Mouse (Mus musculus): Measurements from ENCODE around the gene Gnpat. TPM values are rescaled to one million over a fixed set of nuclear protein-coding genes. Genes with fewer than 3 reads are reported as not detected.
"Not testable (repeated sequence)": the region's sequence is repeated elsewhere in the genome, so short reads cannot be mapped to it uniquely, and the experiment has no call there.

Gene Gnpat
- polyA plus RNA-seq, 1 experiment from 2014 or later, result 41.4 TPM

DNA sequence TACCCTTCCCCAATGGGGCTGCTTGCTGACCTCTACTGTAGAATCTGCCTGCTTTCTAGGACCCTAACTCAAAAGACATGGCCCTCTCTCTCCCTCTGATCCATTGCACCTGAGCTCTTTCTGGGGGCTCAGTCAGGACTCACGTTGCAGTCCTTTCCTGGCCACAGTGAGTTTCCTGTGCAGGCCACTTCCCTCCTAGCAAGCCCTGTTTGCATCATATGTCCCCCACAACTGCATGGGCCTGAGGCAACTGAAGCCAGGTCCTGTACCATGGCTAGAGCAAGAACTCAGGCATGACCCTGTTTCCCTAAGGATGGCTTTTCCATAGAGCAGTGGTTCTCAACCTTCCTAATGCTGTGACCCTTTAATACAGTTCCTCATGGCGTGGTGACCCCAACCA lies 24.9 kb upstream of the Gnpat start:
- 85% methylated on average over 2 of the region's 2 CpGs for WGBS
- ATAC-seq (ENCODE audit: low FRiP score, low TSS enrichment) (no peak), DNase-seq (ENCODE audit: low spot score) (no peak)
- Histone ChIP-seq H3K27me3 (ENCODE audit: control insufficient read depth, insufficient read depth, low read length) (no peaks in the 10 kb centered on the region), H3K9ac (ENCODE audit: low read length) (no peak overlapping the region), H3K27ac (replicated peaks) (no peak overlapping the region), H3K36me3 (ENCODE audit: control insufficient read depth, insufficient read depth, low read length) (peaks cover 13% of the 10 kb centered on the region), H3K4me1 (replicated peaks; ENCODE audit: control insufficient read depth, insufficient read depth) (no peaks in the 10 kb centered on the region), H3K4me3 (ENCODE audit: low read depth, low read length) (no peak overlapping the region), H3K9me3 (ENCODE audit: control insufficient read depth, low read length) (no peaks in the 10 kb centered on the region), H3K4me2 (replicated peaks; ENCODE audit: low read depth) (no peak overlapping the region)
- TF ChIP-seq CTCF (IDR thresholded peaks at IDR 0.05; ENCODE audit: low read depth) (no peak), EP300 (optimal IDR thresholded peaks at IDR 0.05) (no peak)

DNA sequence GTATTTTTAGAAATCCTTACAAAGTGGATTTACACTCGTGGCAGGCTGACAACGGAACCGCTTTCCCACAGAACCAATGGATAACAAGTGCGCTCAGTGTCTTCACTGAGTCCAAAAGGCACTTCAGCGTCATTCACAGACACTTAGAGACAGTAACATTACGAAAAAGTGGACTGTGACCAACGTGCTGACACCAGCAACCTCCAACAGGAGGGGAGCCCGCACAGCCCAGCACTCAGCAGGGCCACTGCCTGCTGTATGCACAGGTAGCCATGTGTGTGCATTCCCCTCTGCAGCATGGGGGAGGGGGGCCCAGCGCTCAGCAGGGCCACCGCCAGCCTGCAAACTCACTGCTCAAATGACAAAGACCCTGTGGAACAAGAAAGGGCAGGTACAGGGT lies 23.5 kb upstream of the Gnpat start:
- no peak for ATAC-seq (ENCODE audit: low FRiP score, low TSS enrichment)
- no peak for TF ChIP-seq EP300 (optimal IDR thresholded peaks at IDR 0.05)
- Histone ChIP-seq H3K4me3 (ENCODE audit: low read depth, low read length) (no peak overlapping the region), H3K36me3 (ENCODE audit: control insufficient read depth, insufficient read depth, low read length) (peaks cover 13% of the 10 kb centered on the region), H3K4me2 (replicated peaks; ENCODE audit: low read depth) (no peak overlapping the region), H3K27me3 (ENCODE audit: control insufficient read depth, insufficient read depth, low read length) (no peaks in the 10 kb centered on the region), H3K27ac (replicated peaks) (no peak overlapping the region), H3K9ac (ENCODE audit: low read length) (no peak overlapping the region), H3K4me1 (replicated peaks; ENCODE audit: control insufficient read depth, insufficient read depth) (no peaks in the 10 kb centered on the region), H3K9me3 (ENCODE audit: control insufficient read depth, low read length) (no peaks in the 10 kb centered on the region)
- 91% methylated on average over 10 of the region's 10 CpGs for WGBS
- no peak for DNase-seq (ENCODE audit: low spot score)

DNA sequence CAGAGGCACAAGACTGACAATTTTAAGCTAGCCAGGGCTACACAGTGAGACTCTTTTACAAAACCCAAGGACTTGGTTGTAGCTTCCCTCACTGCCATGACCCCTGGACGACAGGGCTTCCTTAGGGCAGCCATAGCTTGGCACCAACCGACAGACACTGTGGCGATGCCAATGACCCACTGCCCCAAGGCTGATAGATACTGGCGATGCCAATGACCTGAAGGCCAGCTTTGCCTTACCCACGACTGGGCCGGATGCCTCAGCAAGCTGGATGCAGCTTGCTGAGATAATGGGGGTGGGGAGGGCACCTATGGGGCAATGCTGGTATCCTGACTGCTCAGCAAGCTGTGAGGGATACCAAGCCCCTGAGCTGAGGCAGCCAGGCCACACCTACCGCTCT lies 21.9 kb upstream of the Gnpat start:
- Histone ChIP-seq H3K27ac (replicated peaks) (no peak overlapping the region), H3K4me2 (replicated peaks; ENCODE audit: low read depth) (no peak overlapping the region), H3K36me3 (ENCODE audit: control insufficient read depth, insufficient read depth, low read length) (peaks cover 13% of the 10 kb centered on the region), H3K4me1 (replicated peaks; ENCODE audit: control insufficient read depth, insufficient read depth) (no peaks in the 10 kb centered on the region), H3K4me3 (ENCODE audit: low read depth, low read length) (no peak overlapping the region), H3K9ac (ENCODE audit: low read length) (no peak overlapping the region), H3K27me3 (ENCODE audit: control insufficient read depth, insufficient read depth, low read length) (no peaks in the 10 kb centered on the region), H3K9me3 (ENCODE audit: control insufficient read depth, low read length) (no peaks in the 10 kb centered on the region)
- ATAC-seq (ENCODE audit: low FRiP score, low TSS enrichment), result no peak
- TF ChIP-seq EP300 (optimal IDR thresholded peaks at IDR 0.05) (no peak), CTCF (IDR thresholded peaks at IDR 0.05; ENCODE audit: low read depth) (no peak)
- 95% methylated on average over 7 of the region's 7 CpGs for whole genome bisulfite sequencing
- no peak for DNase-seq (ENCODE audit: low spot score)

DNA sequence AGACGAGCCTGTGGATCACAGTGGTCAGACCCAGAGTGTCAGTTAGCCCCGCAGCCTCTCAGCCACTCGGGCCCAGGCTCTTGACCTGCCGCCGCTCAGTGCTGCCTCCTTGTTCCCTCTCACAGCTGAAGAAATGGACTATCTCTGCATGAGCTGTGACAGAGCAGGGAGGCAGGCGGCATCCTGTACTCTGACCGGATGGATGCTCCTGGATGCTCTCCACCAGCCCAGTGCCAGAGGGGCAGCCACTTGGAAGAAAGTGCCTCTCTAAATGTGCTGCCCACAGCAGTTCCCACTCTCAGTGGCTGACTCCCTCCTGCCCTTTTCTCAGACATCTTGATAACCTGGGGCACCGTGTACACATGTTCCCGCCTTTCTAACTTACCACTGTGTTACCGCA lies 21.1 kb upstream of the Gnpat start:
- ATAC-seq (ENCODE audit: low FRiP score, low TSS enrichment), result no peak
- Histone ChIP-seq H3K4me3 (ENCODE audit: low read depth, low read length) (no peak overlapping the region), H3K27me3 (ENCODE audit: control insufficient read depth, insufficient read depth, low read length) (no peaks in the 10 kb centered on the region), H3K9ac (ENCODE audit: low read length) (no peak overlapping the region), H3K4me1 (replicated peaks; ENCODE audit: control insufficient read depth, insufficient read depth) (no peaks in the 10 kb centered on the region), H3K4me2 (replicated peaks; ENCODE audit: low read depth) (no peak overlapping the region), H3K27ac (replicated peaks) (no peak overlapping the region), H3K9me3 (ENCODE audit: control insufficient read depth, low read length) (no peaks in the 10 kb centered on the region), H3K36me3 (ENCODE audit: control insufficient read depth, insufficient read depth, low read length) (peaks cover 13% of the 10 kb centered on the region)
- TF ChIP-seq EP300 (optimal IDR thresholded peaks at IDR 0.05), result no peak
- no peak for TF ChIP-seq CTCF (IDR thresholded peaks at IDR 0.05; ENCODE audit: low read depth)
- no peak for DNase-seq (ENCODE audit: low spot score)
- WGBS, result 88% methylated on average over 10 of the region's 10 CpGs

DNA sequence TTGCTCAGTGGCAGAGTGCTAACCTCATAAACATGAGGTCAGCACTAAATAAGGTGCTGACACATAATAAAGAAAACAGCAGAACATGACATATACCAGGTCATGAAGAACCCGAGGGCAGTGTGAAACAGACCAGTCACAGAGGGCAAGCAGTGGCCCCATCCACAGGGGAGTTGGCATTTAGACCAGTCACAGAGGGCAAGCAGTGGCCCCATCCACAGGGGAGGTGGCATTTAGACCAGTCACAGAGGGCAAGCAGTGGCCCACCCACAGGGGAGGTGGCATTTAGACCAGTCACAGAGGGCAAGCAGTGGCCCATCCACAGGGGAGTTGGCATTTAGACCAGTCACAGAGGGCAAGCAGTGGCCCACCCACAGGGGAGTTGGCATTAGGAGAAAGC lies 19.9 kb upstream of the Gnpat start:
- H3K4me2 ChIP-seq (replicated peaks; ENCODE audit: low read depth); H3K9me3 ChIP-seq (ENCODE audit: control insufficient read depth, low read length); DNase-seq (ENCODE audit: low spot score); H3K27ac ChIP-seq (replicated peaks); H3K9ac ChIP-seq (ENCODE audit: low read length); H3K4me1 ChIP-seq (replicated peaks; ENCODE audit: control insufficient read depth, insufficient read depth); H3K27me3 ChIP-seq (ENCODE audit: control insufficient read depth, insufficient read depth, low read length); ATAC-seq (ENCODE audit: low FRiP score, low TSS enrichment); H3K4me3 ChIP-seq (ENCODE audit: low read depth, low read length): not testable (repeated sequence)
- peaks cover 13% of the 10 kb centered on the region for H3K36me3 ChIP-seq (ENCODE audit: control insufficient read depth, insufficient read depth, low read length)
- 65% methylated on average over 1 of the region's 1 CpGs for WGBS

DNA sequence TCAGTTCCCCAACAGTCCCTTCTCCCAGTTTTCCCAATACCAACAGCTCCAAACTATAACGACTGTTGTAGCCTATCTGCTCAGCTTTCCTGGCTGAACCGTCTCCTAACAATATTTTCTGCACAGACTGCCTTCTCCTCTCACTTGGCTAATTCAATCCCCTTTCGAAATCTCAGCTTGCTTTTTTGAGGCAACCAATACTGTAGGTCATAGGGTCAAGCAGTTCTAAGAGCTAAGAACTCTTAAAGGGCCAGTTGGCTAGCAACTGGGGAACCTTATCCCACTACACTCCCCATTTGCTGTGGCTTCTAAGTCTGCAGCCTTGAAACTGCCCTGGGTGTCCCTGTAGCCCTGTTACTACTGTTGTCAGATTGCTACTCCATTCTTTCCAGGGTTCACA lies 17.7 kb upstream of the Gnpat start:
- Histone ChIP-seq H3K4me3 (ENCODE audit: low read depth, low read length) (no peak overlapping the region), H3K9me3 (ENCODE audit: control insufficient read depth, low read length) (no peaks in the 10 kb centered on the region)

More for the DNA sequence above, 17.7 kb upstream of the Gnpat start:
- H3K4me2 ChIP-seq (replicated peaks; ENCODE audit: low read depth), result no peak overlapping the region
- H3K9ac ChIP-seq (ENCODE audit: low read length), result no peak overlapping the region
- no peak for ATAC-seq (ENCODE audit: low FRiP score, low TSS enrichment)
- WGBS, result 63% methylated on average over 3 of the region's 3 CpGs
- no peak for DNase-seq (ENCODE audit: low spot score)
- no peak overlapping the region for H3K27ac ChIP-seq (replicated peaks)
- no peaks in the 10 kb centered on the region for H3K27me3 ChIP-seq (ENCODE audit: control insufficient read depth, insufficient read depth, low read length)
- TF ChIP-seq EP300 (optimal IDR thresholded peaks at IDR 0.05) (no peak), CTCF (IDR thresholded peaks at IDR 0.05; ENCODE audit: low read depth) (no peak)
- no peaks in the 10 kb centered on the region for H3K4me1 ChIP-seq (replicated peaks; ENCODE audit: control insufficient read depth, insufficient read depth)
- H3K36me3 ChIP-seq (ENCODE audit: control insufficient read depth, insufficient read depth, low read length), result peaks cover 2% of the 10 kb centered on the region
